Mouse (Mus musculus) urinary bladder, postnatal 0 days (tissue): ENCODE measurements around the gene March2. TPM values are rescaled to one million over a fixed set of nuclear protein-coding genes. Genes with fewer than 3 reads are reported as not detected.

Experiments used
- polyA plus RNA-seq: library from polyadenylated mRNA; unstranded; fragments of >200 nt; fragmentation: Nextera tagmentation; extraction: Ambion mirVana; gene quantifications from 2 replicates; pipeline ENCODE4 v1.2.1, GENCODE M21; 2015

March2 gene
- 87.0 and 101 TPM in 2 replicates for polyA plus RNA-seq

GRCm38 (mm10) chr17:33718384-33718881, at the start of gene March2:
TSS of gene March2 (minus strand) at chr17:33718670.

DNA sequence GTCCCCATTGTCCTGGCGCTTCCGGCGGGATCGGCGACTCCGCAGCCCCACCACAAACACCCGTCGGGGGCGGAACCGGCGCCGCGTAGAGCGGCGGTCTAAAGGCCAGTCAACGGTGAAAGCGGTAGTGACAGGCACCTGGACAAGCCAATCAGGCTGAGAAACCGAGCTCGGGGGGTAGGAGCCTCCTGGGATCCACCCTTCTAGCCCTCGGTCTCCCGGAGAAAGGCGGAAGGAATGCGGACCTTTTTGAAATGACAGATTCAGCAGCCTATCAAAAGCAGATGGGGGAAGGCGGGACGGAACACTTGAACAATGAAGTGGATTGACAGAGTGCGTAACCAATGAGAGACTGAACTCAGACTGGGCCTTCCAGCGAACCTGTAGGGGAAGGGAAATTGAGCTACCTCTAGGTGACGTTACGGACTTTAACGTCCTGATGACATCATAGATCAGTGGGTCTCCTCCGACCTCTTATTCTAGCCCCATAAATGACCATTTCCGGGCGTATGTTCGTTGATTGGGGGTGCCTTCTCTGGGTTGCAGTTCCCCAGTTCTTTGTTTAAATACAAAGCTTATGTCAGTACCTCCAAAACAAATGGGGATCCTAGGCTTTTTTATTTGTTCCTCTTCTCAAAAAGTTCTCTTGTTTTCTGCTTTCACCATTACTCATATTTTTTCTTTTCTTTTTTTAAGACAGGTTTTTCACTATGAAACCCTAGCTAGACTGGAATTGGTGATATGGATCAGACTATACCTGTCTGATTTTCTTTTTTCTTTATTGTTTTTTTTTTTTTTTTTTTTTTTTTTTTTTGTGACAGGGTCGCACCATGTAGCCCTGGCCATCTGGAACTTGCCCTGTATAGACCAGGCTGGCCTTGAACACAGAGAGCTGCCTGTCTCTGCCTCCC, 42.0 kb upstream of the March2 start, which contains the start of gene Rab11b:
Rab11b (minus strand) TSS at position 276 of the 911 bp plus-strand sequence.

GRCm38 (mm10) chr17:33686760-33687159, 31.7 kb downstream of the March2 start, which contains the start of gene Hnrnpm:
TSS of gene Hnrnpm (minus strand) at chr17:33686860.

GRCm38 (mm10) chr17:33637516-33638276, 80.8 kb downstream of the March2 start, which contains the start of gene Pram1:
TSS of gene Pram1 (plus strand) at chr17:33638056.

Other genes with a start within 250 kb of the March2 start
- 27.9 and 29.0 TPM in 2 replicates for gene Adamts10, start 194.5 kb downstream of the March2 start, polyA plus RNA-seq
- 3.3 and 6.8 TPM in 2 replicates for gene Myo1f, start 163.0 kb downstream of the March2 start, polyA plus RNA-seq
- gene Zfp414, start 89.6 kb downstream of the March2 start, polyA plus RNA-seq, result 31.3 and 32.4 TPM in 2 replicates
- gene Pram1, start 80.6 kb downstream of the March2 start, polyA plus RNA-seq, result 0.41 and 1.3 TPM in 2 replicates
- gene Hnrnpm, start 31.8 kb downstream of the March2 start, polyA plus RNA-seq, result 109 and 132 TPM in 2 replicates
- gene Rab11b, start 41.9 kb upstream of the March2 start, polyA plus RNA-seq, result 246 and 249 TPM in 2 replicates
- 32.3 and 36.8 TPM in 2 replicates for gene Angptl4, start 63.2 kb upstream of the March2 start, polyA plus RNA-seq
- 21.2 and 23.5 TPM in 2 replicates for gene Kank3, start 91.8 kb upstream of the March2 start, polyA plus RNA-seq
- gene Rps28, start 105.9 kb upstream of the March2 start, polyA plus RNA-seq, result 778 and 855 TPM in 2 replicates
- gene Ndufa7, start 105.9 kb upstream of the March2 start, polyA plus RNA-seq, result 513 and 574 TPM in 2 replicates
- gene Cd320, start 124.4 kb upstream of the March2 start, polyA plus RNA-seq, result 22.6 and 27.1 TPM in 2 replicates
- not detected in 2 replicates for gene Gm7029, start 155.2 kb upstream of the March2 start, polyA plus RNA-seq
- gene Kifc1, start 172.0 kb upstream of the March2 start, polyA plus RNA-seq, result 1.3 and 1.9 TPM in 2 replicates
- 0.20 and 0.88 TPM in 2 replicates for gene Platr17, start 186.5 kb upstream of the March2 start, polyA plus RNA-seq
- 23.1 and 26.3 TPM in 2 replicates for gene Daxx, start 190.7 kb upstream of the March2 start, polyA plus RNA-seq
- gene Tapbp, start 197.2 kb upstream of the March2 start, polyA plus RNA-seq, result 68.1 and 71.1 TPM in 2 replicates
- 12.5 and 13.1 TPM in 2 replicates for gene Zbtb22, start 197.2 kb upstream of the March2 start, polyA plus RNA-seq
- gene Rgl2, start 210.9 kb upstream of the March2 start, polyA plus RNA-seq, result 23.8 and 27.2 TPM in 2 replicates
- gene Pfdn6, start 221.7 kb upstream of the March2 start, polyA plus RNA-seq, result 93.9 and 108 TPM in 2 replicates
- gene Wdr46, start 222.0 kb upstream of the March2 start, polyA plus RNA-seq, result 18.0 and 19.4 TPM in 2 replicates
- gene B3galt4, start 232.8 kb upstream of the March2 start, polyA plus RNA-seq, result 6.4 and 6.7 TPM in 2 replicates
- gene Vps52, start 237.1 kb upstream of the March2 start, polyA plus RNA-seq, result 28.7 and 29.0 TPM in 2 replicates
- 1,535 and 1,858 TPM in 2 replicates for gene Rps18, start 237.3 kb upstream of the March2 start, polyA plus RNA-seq